Mouse (Mus musculus) forebrain, embryonic 15.5 days (tissue): ENCODE results near the gene Hip1. TPM values are rescaled to one million over a fixed set of nuclear protein-coding genes. Genes with fewer than 3 reads are reported as not detected.
A peak's percentile ranks its signal among the peaks of the same experiment; 100 is the strongest.

Source experiments
- ATAC-seq: fragments of 200-750 bp; cut with Nextera tagmentation; replicated peaks from 2 replicates; pipeline ENCODE4 v1.8.0; 2017; ENCODE audit warnings: mild to moderate bottlenecking, moderate TSS enrichment, moderate library complexity
- H3K27ac ChIP-seq: fragments of 300-500 bp; sonication (generic); replicated peaks from 2 replicates; pipeline ENCODE4 v1.5.1; 2015; ENCODE audit warnings: mild to moderate bottlenecking, inconsistent platforms
- H3K27me3 ChIP-seq: fragments of 300-500 bp; sonication (generic); 2 replicates; pipeline ENCODE4 v1.6.1; 2015; ENCODE audit warnings: inconsistent platforms
- H3K36me3 ChIP-seq: fragments of 300-500 bp; sonication (generic); 2 replicates; pipeline ENCODE4 v1.6.1; 2015; ENCODE audit warnings: mild to moderate bottlenecking, inconsistent platforms
- H3K4me1 ChIP-seq: fragments of 300-500 bp; sonication (generic); 2 replicates; pipeline ENCODE4 v1.6.1; 2015; ENCODE audit warnings: inconsistent platforms
- H3K4me2 ChIP-seq: fragments of 300-500 bp; sonication (generic); replicated peaks from 2 replicates; pipeline ENCODE4 v1.6.1; 2015; ENCODE audit warnings: mild to moderate bottlenecking, inconsistent platforms
- H3K4me3 ChIP-seq: fragments of 300-500 bp; sonication (generic); 2 replicates; pipeline ENCODE4 v1.5.1; 2015; ENCODE audit warnings: mild to moderate bottlenecking, inconsistent platforms
- H3K9ac ChIP-seq: fragments of 300-500 bp; sonication (generic); replicated peaks from 2 replicates; pipeline ENCODE4 v1.6.1; 2015; ENCODE audit warnings: mild to moderate bottlenecking, inconsistent platforms
- H3K9me3 ChIP-seq: fragments of 300-500 bp; sonication (generic); 2 replicates; pipeline ENCODE4 v1.6.1; 2016; ENCODE audit warnings: inconsistent platforms
- WGBS: fragments of 180-500 bp; shearing (Covaris S2); methylation state at CpG from one replicate; pipeline ENCODE4 v1.1.7; 2015; ENCODE audit warnings: mixed read lengths; 5-methylcytosine and 5-hydroxymethylcytosine counted together
- polyA plus RNA-seq: library from polyadenylated mRNA; unstranded; fragments of >200 nt; fragmentation: Nextera tagmentation; extraction: Ambion mirVana; gene quantifications from 2 replicates; pipeline ENCODE4 v1.2.1, GENCODE M21; 2015

The Hip1 gene
- polyA plus RNA-seq, 1 experiment from 2014 or later, result 29.2 TPM

DNA sequence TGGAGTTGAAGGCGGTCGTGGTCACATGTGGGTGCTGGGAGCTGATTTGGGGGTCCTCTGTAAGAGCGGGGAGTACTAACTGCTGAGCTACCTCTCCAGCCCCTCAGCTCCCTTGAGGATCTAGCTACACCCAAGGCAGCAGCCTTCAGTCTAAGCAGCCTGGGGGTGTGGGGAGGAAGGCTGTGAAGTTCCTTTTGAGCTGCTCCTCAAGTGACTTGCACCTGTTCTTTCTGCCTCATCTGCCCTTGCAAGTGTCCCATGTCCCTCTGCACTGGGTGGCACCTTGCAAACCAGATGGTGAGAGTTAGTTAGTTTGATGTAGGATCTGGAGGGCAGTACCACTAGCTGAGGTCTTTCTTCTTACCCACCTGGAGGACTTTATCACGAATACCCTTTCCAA is 136.8 kb downstream of the Hip1 start:
- Histone ChIP-seq H3K9me3 (no peaks in the 10 kb centered on the region), H3K27ac (no peak overlapping the region), H3K4me1 (no peaks in the 10 kb centered on the region), H3K4me2 (no peak overlapping the region), H3K4me3 (no peak overlapping the region), H3K9ac (no peak overlapping the region), H3K36me3 (peaks cover 31% of the 10 kb centered on the region; the same call in 1 of the 2 replicates), H3K27me3 (no peaks in the 10 kb centered on the region)
- WGBS, result 90% methylated on average over 4 of the region's 4 CpGs
- no peak for ATAC-seq

DNA sequence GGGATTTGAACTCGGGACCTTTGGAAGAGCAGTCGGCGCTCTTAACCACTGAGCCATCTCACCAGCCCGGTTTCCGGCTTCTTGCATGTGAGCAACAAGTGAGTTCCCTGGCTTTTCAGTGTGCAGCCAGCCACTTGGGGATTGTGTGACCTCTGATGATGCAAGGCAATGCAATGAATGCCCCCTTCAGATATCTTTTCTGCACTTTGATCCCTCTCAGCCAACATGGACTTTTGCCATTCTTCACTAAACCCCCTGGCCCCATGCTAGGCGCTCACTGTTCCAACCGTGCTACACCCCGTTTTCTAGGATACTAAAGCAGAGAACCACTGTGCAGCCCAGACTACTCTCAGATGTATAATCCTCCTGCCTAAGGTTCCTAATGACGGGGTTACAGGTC is 139.5 kb downstream of the Hip1 start:
- peaks cover 15% of the 10 kb centered on the region; the same call in 1 of the 2 replicates for H3K36me3 ChIP-seq
- H3K27me3 ChIP-seq, result no peaks in the 10 kb centered on the region
- no peak for ATAC-seq
- WGBS, result 81% methylated on average over 9 of the region's 9 CpGs
- no peak overlapping the region for H3K9ac ChIP-seq
- no peaks in the 10 kb centered on the region for H3K9me3 ChIP-seq
- no peak overlapping the region for H3K27ac ChIP-seq
- no peaks in the 10 kb centered on the region for H3K4me1 ChIP-seq
- no peak overlapping the region for H3K4me2 ChIP-seq
- H3K4me3 ChIP-seq, result no peak overlapping the region

DNA sequence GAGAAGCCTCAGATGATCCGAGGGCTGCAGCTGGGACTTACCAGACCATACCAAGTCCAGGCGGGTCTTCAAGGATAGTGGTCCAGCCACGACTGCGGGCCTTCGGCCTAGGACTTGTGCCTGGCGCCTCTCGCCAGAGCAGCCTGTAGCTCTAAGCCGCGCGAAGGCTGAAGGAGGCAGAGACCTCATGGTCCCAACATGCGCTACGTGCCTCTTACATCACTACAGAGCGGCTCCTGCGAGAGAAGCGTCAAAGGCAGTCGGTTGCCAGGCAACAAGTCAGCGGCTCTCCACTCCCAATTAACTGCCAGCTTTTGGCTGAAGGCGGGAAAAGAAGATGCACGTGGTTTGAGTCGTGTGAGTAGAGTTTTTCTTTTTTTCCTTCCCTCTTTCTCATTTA is 140.3 kb downstream of the Hip1 start:
- H3K27me3 ChIP-seq, result no peaks in the 10 kb centered on the region
- H3K9ac ChIP-seq, result no peak overlapping the region
- H3K36me3 ChIP-seq, result peaks cover 7% of the 10 kb centered on the region; the same call in 1 of the 2 replicates
- no peak overlapping the region for H3K4me3 ChIP-seq
- no peaks in the 10 kb centered on the region for H3K4me1 ChIP-seq
- WGBS, result 33% methylated on average over 20 of the region's 20 CpGs
- peak; percentile 69 for ATAC-seq
- no peaks in the 10 kb centered on the region for H3K9me3 ChIP-seq
- peak overlapping the region; percentile 25 for H3K4me2 ChIP-seq
- H3K27ac ChIP-seq, result no peak overlapping the region

DNA sequence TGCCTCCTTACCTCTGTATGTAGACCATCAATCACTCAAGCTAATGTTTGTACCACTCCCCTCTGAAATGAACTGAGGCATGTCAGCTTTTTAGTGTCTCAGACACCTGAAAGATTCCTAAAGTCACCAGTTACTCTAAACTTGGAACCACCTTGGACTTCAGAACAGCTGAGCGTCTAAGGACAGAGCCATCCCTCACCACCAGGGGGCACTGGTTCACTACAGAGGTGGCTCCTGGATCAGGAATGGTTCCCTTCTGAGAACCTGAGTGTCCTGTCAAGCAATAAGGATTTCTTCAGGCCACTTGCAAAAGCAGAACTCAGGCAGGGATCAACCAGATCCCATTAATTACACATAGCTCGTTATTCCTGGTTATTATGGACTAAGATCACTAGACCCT is 144.7 kb downstream of the Hip1 start:
- no peak for ATAC-seq
- 6% methylated on average over 2 of the region's 2 CpGs for WGBS
- Histone ChIP-seq H3K9me3 (no peaks in the 10 kb centered on the region), H3K27me3 (no peaks in the 10 kb centered on the region), H3K4me2 (no peak overlapping the region), H3K4me3 (no peak overlapping the region), H3K9ac (no peak overlapping the region), H3K4me1 (no peaks in the 10 kb centered on the region), H3K36me3 (no peaks in the 10 kb centered on the region), H3K27ac (no peak overlapping the region)

DNA sequence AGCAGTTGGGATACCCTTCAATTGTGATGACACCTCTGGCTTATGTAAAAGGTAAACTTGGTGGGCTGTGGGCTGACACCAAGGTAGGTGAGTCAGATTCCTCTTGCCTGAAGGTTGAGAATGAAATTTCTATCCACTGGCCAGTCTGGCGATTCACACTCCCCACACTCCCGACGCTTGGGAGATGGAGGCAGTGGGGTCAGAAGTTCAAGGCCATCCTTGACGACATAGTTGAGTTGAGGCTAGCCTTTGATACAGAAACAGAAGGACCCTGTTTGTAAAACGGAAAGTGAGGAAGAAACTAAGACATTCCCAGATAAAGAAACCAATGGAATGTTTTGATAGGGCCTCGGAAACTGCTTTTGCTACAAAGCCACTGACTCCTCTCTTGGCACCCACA is 145.5 kb downstream of the Hip1 start:
- H3K9me3 ChIP-seq, result no peaks in the 10 kb centered on the region
- H3K27me3 ChIP-seq, result no peaks in the 10 kb centered on the region
- ATAC-seq, result no peak
- no peaks in the 10 kb centered on the region for H3K36me3 ChIP-seq
- no peak overlapping the region for H3K4me3 ChIP-seq
- H3K27ac ChIP-seq, result no peak overlapping the region
- WGBS, result 78% methylated on average over 6 of the region's 6 CpGs
- no peak overlapping the region for H3K4me2 ChIP-seq
- H3K4me1 ChIP-seq, result peaks cover 6% of the 10 kb centered on the region
- H3K9ac ChIP-seq, result no peak overlapping the region

DNA sequence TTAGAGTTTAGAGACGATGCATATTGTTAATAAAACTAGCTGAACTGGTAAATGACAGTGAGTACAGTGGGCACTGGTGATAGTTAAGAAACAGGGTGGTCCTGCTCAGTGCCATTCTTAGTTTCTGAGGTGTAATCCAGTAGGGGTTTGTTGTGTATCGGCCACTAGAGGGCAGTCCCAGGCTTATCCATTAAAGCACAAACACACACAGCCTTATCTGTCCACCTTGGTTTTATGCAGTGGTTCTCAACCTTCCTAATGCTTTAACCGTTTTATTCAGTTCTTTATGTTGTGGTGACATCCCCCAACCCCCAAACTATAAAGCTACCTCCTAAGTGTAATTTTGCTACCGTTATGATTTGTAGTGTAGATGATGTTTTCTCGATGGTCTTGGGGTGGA is 149.1 kb downstream of the Hip1 start:
- no peak for ATAC-seq

DNA sequence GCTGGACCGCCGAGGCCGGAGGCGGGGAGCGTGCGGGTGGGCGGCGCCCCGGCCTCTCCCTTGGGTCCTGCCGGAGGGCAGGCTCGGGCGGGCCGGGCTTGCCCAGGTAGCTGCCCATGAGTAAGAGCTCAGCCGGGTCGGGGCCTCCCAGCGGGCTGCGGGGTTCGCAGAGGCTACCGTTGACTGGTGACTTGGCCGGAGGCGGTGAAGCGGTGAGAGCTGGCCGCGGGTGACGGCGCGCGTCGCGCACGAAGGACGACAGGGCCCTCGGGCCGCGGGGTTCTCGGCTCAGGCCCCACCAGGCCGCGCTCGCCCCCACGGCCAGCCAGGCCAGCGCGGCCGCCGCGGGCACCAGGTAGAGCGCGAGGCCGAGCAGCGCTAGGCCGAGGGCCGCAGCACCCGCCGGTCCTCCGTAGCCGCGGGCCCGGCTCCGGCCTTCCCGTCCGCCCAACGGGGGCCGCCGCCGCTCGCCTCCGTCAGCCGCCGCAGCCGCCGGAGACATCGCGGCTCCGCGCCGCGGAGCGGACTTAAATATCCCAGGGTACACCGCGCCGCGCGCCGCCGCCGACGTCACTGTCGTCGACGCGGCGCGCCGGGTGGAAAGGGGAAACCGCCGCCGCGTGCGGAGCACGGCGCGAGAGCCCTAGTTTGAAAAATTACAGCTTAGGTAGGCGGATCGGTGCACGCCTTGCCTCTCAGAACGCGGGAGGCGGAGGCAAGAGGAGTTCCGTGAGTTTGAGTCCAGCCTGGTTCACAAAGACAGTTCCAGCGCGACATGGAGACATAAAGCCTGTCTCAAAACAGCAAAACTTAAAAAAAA is 150.7 kb downstream of the Hip1 start, which contains the start of gene Pom121:
TSS of gene Pom121 (minus strand) at position 543 of the 820 bp plus-strand sequence.
- peak within 1 kb of the TSS; percentile 93 for H3K4me2 ChIP-seq
- H3K27me3 ChIP-seq, result no peaks in the 10 kb centered on the region
- peak; percentile 95 for ATAC-seq
- H3K4me3 ChIP-seq, result peak within 1 kb of the TSS; percentile 100
- peak within 1 kb of the TSS; percentile 98 for H3K9ac ChIP-seq
- peaks cover 31% of the 10 kb centered on the region for H3K36me3 ChIP-seq
- H3K4me1 ChIP-seq, result peaks cover 18% of the 10 kb centered on the region
- no peaks in the 10 kb centered on the region for H3K9me3 ChIP-seq
- H3K27ac ChIP-seq, result peak within 1 kb of the TSS; percentile 89
- under 1% methylated on average over 105 of the region's 110 CpGs for WGBS

More for the DNA sequence above, 149.1 kb downstream of the Hip1 start:
- Histone ChIP-seq H3K27ac (no peak overlapping the region), H3K4me1 (peaks cover 18% of the 10 kb centered on the region), H3K36me3 (peaks cover 15% of the 10 kb centered on the region), H3K4me2 (no peak overlapping the region), H3K9me3 (no peaks in the 10 kb centered on the region), H3K27me3 (no peaks in the 10 kb centered on the region), H3K9ac (no peak overlapping the region), H3K4me3 (no peak overlapping the region)
- WGBS, result 55% methylated on average over 5 of the region's 5 CpGs

DNA sequence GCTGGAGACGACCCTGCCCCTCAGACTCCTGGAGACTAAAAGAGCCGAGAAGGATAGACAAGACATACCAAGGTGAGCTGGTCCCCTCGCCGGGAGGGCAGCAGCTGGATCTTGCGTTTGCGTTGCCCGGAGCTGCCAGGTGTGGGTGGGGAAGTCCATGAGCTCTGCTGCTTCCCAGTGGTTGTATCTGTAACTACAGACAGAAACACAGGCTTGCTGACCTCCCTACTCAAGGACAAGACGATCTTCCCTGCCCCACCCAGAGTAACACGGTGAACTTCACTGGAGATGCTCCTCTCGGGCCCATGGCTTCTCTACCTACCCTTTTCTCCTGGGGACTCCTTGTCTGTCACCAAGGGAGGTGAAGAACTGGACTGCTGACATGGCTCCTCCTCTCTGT is 161.1 kb downstream of the Hip1 start:
- Histone ChIP-seq H3K27me3 (no peaks in the 10 kb centered on the region), H3K4me3 (no peak overlapping the region), H3K4me2 (no peak overlapping the region), H3K36me3 (peaks cover 92% of the 10 kb centered on the region), H3K4me1 (no peaks in the 10 kb centered on the region), H3K27ac (no peak overlapping the region), H3K9me3 (no peaks in the 10 kb centered on the region), H3K9ac (no peak overlapping the region)
- ATAC-seq, result no peak
- WGBS, result 89% methylated on average over 10 of the region's 10 CpGs

DNA sequence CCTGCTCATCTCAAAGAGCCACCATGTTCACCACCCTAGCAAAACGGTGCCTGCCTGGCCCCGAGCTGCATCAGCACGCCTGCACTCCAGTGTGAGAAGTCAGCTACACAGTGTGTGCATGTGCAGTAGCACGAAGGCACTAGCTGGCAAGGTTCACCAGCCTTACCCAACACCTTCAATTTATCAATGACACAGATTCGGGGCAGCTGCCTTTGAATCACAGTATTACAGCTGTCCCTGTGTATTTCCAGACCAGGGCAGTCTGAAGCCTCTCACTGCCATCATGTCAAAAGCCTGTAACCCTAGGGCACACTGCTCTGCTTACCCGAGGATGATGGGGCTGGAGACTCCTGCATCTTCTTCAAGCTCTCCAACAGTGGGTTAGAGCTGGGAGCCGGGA is 162.2 kb downstream of the Hip1 start:
- Histone ChIP-seq H3K27ac (no peak overlapping the region), H3K27me3 (no peaks in the 10 kb centered on the region), H3K4me1 (no peaks in the 10 kb centered on the region), H3K4me2 (no peak overlapping the region), H3K4me3 (no peak overlapping the region), H3K9ac (no peak overlapping the region), H3K36me3 (peaks cover 94% of the 10 kb centered on the region), H3K9me3 (no peaks in the 10 kb centered on the region)
- no peak for ATAC-seq
- WGBS, result 93% methylated on average over 7 of the region's 7 CpGs

DNA sequence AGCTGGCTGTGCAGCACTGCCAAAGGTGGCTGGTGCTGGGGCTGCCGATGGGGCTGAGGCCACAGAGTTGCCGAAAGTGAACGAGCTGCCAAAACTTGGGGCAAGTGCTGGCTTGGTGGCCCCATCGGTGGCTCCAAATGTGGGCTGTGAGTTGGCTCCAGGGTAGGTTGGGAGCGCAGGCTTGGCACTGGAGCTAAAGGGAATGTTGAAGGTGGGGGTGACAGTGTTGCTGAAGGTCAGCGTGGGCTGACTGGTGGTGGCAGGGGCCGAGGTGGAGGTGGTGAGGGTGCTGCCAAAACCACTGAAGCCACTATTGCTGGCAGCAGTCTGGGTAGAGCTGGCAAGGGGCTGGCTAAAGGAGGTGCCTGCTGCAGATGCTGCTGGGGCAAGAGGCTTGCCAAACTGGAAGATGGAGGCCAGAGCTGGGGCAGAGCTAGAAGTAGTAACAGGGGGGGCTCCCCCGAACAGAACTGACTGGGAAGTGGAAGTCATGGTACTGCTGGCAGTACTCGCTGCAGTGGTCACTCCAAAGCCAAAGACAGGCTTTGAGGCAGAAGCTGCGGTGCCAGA is 163.5 kb downstream of the Hip1 start:
- Histone ChIP-seq H3K36me3 (peaks cover 93% of the 10 kb centered on the region), H3K9me3 (no peaks in the 10 kb centered on the region), H3K4me2 (no peak overlapping the region), H3K27me3 (no peaks in the 10 kb centered on the region), H3K27ac (no peak overlapping the region), H3K4me3 (no peak overlapping the region), H3K9ac (no peak overlapping the region), H3K4me1 (no peaks in the 10 kb centered on the region)
- 90% methylated on average over 10 of the region's 10 CpGs for WGBS
- no peak for ATAC-seq

DNA sequence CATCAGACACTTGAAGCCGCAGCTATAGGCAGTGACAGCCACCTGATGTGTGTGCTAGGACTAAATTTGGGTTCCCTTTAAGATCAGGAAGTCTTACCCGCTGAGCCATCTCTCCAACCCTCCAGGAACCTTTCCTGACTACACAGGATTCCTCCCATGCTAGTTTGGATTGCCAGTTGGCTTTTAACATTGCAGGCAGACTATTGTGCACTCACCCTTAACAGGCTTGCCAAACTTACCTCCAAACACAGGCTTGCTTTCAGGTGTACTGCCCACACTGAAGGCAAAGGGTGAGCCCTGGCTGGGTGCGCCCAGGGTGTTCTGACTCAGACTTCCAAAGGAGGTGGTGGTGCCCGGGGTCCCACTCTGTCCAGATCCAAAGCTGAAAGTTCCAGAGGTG is 164.2 kb downstream of the Hip1 start:
- H3K27me3 ChIP-seq, result no peaks in the 10 kb centered on the region
- no peak overlapping the region for H3K9ac ChIP-seq
- no peak for ATAC-seq
- H3K36me3 ChIP-seq, result peaks cover 97% of the 10 kb centered on the region
- no peak overlapping the region for H3K4me2 ChIP-seq
- H3K27ac ChIP-seq, result no peak overlapping the region
- H3K4me3 ChIP-seq, result no peak overlapping the region
- H3K4me1 ChIP-seq, result no peaks in the 10 kb centered on the region
- no peaks in the 10 kb centered on the region for H3K9me3 ChIP-seq
- 94% methylated on average over 4 of the region's 4 CpGs for whole genome bisulfite sequencing

DNA sequence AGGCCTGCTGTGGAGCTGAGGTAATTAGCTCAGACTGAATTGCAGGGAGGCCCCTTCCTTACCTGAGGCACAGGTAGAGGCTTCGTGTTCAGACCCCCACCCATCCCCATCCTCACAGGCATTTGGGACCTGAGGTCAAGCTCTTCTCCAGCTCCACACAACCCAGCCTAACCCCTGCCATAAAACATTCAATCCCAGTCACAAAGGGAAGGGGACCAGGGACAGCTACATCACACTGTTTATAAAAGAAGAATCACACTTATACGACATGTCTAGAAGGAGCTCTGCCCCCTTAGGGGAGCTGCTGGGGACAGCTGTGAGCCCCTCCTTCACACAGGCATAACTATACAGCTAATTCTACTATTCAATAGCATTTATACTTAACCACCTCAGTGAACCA is 168.6 kb downstream of the Hip1 start:
- no peaks in the 10 kb centered on the region for H3K27me3 ChIP-seq
- ATAC-seq, result no peak
- no peaks in the 10 kb centered on the region for H3K4me1 ChIP-seq
- WGBS, result 72% methylated on average over 2 of the region's 2 CpGs
- no peak overlapping the region for H3K9ac ChIP-seq
- no peaks in the 10 kb centered on the region for H3K9me3 ChIP-seq
- no peak overlapping the region for H3K27ac ChIP-seq
- H3K4me2 ChIP-seq, result no peak overlapping the region
- H3K36me3 ChIP-seq, result peaks cover 95% of the 10 kb centered on the region
- H3K4me3 ChIP-seq, result no peak overlapping the region
